In the genomic region with DNA sequence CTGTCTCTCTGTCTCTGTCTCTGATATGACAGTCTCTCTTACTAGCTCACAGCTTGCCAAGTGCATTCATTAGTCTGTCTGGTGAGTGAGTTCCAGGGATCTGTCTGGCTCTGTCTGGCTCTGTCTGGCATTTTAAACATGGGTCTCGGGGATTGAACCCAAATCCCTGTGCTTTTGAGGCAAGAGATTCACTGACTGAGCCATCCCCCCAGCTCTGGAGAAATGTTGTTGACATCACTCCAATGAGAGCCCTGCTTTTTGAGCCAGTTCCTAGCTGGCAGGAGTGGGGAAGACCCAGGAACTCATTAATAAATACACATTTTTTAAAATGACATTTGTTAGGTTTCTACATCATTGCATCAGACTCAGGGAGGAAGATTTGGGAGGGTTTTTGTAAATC, we compare ENCODE assay signal across 16 mouse cellular contexts.
DNase-seq lines count a peak whose midpoint lies in the region; ATAC-seq and TF ChIP-seq lines count a peak whose summit lies in the region.
"Had no signal": no experiment of that assay in that cellular context is flagged by ENCODE, and none has a peak within 500 bp of the region (broad histone marks: within the 10 kb centered on the region; RNA-seq: fewer than 3 reads in every experiment).

No protein-coding gene starts in this region.

- H3K36me3 ChIP-seq in forebrain, embryonic 15.5 days, result no peaks in the 10 kb centered on the region
- no peaks in the 10 kb centered on the region for H3K36me3 ChIP-seq in forebrain, embryonic 13.5 days (ENCODE audit: poor library complexity, severe bottlenecking)
- H3K36me3 ChIP-seq in forebrain, postnatal 0 days (ENCODE audit: insufficient read depth), result no peaks in the 10 kb centered on the region
- H3K36me3 ChIP-seq in forebrain, embryonic 10.5 days (replicated peaks), result no peaks in the 10 kb centered on the region
- H3K36me3 ChIP-seq: embryonic facial prominence, embryonic 10.5 days; embryonic facial prominence, embryonic 12.5 days had no signal

- H3K27ac ChIP-seq in forebrain, embryonic 15.5 days (replicated peaks), result peak overlapping the region; percentile 75
- H3K27ac ChIP-seq in forebrain, embryonic 13.5 days, result no peak overlapping the region
- H3K27ac ChIP-seq in forebrain, postnatal 0 days (ENCODE audit: low read depth, low read length), result no peak overlapping the region
- H3K27ac ChIP-seq in forebrain, embryonic 10.5 days, result no peak overlapping the region
- H3K27ac ChIP-seq: embryonic facial prominence, embryonic 10.5 days; embryonic facial prominence, embryonic 12.5 days had no signal

- no peak for TF ChIP-seq POLR2A in brain, embryonic 14.5 days (IDR thresholded peaks at IDR 0.05; ENCODE audit: borderline replicate concordance, extremely low read depth, insufficient read depth, insufficient read length, poor library complexity, severe bottlenecking)

- no peak for TF ChIP-seq CTCF in forebrain, postnatal 0 days (IDR thresholded peaks at IDR 0.05; ENCODE audit: low read depth)
- TF ChIP-seq CTCF in brain, embryonic 14.5 days (IDR thresholded peaks at IDR 0.05; ENCODE audit: borderline replicate concordance, extremely low read depth, insufficient read depth, insufficient read length), result no peak

- peak; percentile 63 for ATAC-seq in forebrain, embryonic 15.5 days (replicated peaks)
- no peak; the same call in 1 of the 2 replicates for ATAC-seq in forebrain, embryonic 13.5 days
- peak; percentile 64 for ATAC-seq in forebrain, postnatal 0 days
- ATAC-seq in megakaryocyte-erythroid progenitor cell, adult 5-6 weeks (replicated peaks; ENCODE audit: low FRiP score, low TSS enrichment, poor library complexity, severe bottlenecking), result no peak

- no peaks in the 10 kb centered on the region; the same call in 1 of the 2 replicates for H3K4me1 ChIP-seq in forebrain, embryonic 15.5 days
- no peaks in the 10 kb centered on the region for H3K4me1 ChIP-seq in forebrain, embryonic 13.5 days
- no peaks in the 10 kb centered on the region for H3K4me1 ChIP-seq in forebrain, postnatal 0 days (ENCODE audit: insufficient read depth)
- H3K4me1 ChIP-seq in forebrain, embryonic 10.5 days, result no peaks in the 10 kb centered on the region
- H3K4me1 ChIP-seq: embryonic facial prominence, embryonic 10.5 days; embryonic facial prominence, embryonic 12.5 days had no signal

- H3K4me3 ChIP-seq in forebrain, embryonic 15.5 days, result no peak overlapping the region
- H3K4me3 ChIP-seq in forebrain, embryonic 13.5 days, result no peak overlapping the region
- no peak overlapping the region for H3K4me3 ChIP-seq in forebrain, postnatal 0 days (ENCODE audit: low read depth, low read length)
- H3K4me3 ChIP-seq in forebrain, embryonic 10.5 days, result no peak overlapping the region
- H3K4me3 ChIP-seq: embryonic facial prominence, embryonic 10.5 days; embryonic facial prominence, embryonic 12.5 days had no signal

- H3K9me3 ChIP-seq in forebrain, embryonic 15.5 days, result no peaks in the 10 kb centered on the region
- H3K9me3 ChIP-seq in forebrain, embryonic 13.5 days (replicated peaks), result no peaks in the 10 kb centered on the region
- no peaks in the 10 kb centered on the region for H3K9me3 ChIP-seq in forebrain, postnatal 0 days (ENCODE audit: low read length)
- no peaks in the 10 kb centered on the region for H3K9me3 ChIP-seq in forebrain, embryonic 10.5 days
- H3K9me3 ChIP-seq: embryonic facial prominence, embryonic 10.5 days; embryonic facial prominence, embryonic 12.5 days had no signal

- H3K4me2 ChIP-seq in forebrain, embryonic 15.5 days (replicated peaks), result no peak overlapping the region
- no peak overlapping the region for H3K4me2 ChIP-seq in forebrain, embryonic 13.5 days
- no peak overlapping the region for H3K4me2 ChIP-seq in forebrain, postnatal 0 days (ENCODE audit: low read depth)
- H3K4me2 ChIP-seq: embryonic facial prominence, embryonic 12.5 days had no signal

- H3K27me3 ChIP-seq in forebrain, embryonic 15.5 days, result no peaks in the 10 kb centered on the region
- no peaks in the 10 kb centered on the region for H3K27me3 ChIP-seq in forebrain, embryonic 13.5 days
- no peaks in the 10 kb centered on the region for H3K27me3 ChIP-seq in forebrain, postnatal 0 days (ENCODE audit: insufficient read depth, low read length)
- no peaks in the 10 kb centered on the region for H3K27me3 ChIP-seq in forebrain, embryonic 10.5 days (ENCODE audit: poor library complexity, severe bottlenecking)
- H3K27me3 ChIP-seq: embryonic facial prominence, embryonic 12.5 days had no signal

- H3K9ac ChIP-seq in forebrain, embryonic 15.5 days (replicated peaks), result no peak overlapping the region
- H3K9ac ChIP-seq in forebrain, embryonic 13.5 days, result no peak overlapping the region
- no peak overlapping the region for H3K9ac ChIP-seq in forebrain, postnatal 0 days
- H3K9ac ChIP-seq: embryonic facial prominence, embryonic 12.5 days had no signal

- DNase-seq in forebrain, postnatal 0 days, result peak; percentile 57
- no peak for DNase-seq in forebrain, embryonic 10.5 days (ENCODE audit: extremely low spot score, low spot score)
- DNase-seq in brain, embryonic 14.5 days (ENCODE audit: low read depth), result peak; percentile 66
- DNase-seq: adrenal gland, adult 2 months; adrenal gland, postnatal 10 days; adrenal gland, postnatal 25 days; cerebellum, adult 11-12 months; cerebellum, adult 2 months; cerebellum, adult 9-10 months; cerebellum, postnatal 10 days; cerebellum, postnatal 25 days had no signal

- 67% methylated on average over 1 of the region's 1 CpGs for WGBS in forebrain, embryonic 15.5 days
- 84% methylated on average over 1 of the region's 1 CpGs for WGBS in forebrain, embryonic 13.5 days
- WGBS in forebrain, postnatal 0 days, result 44% methylated on average over 1 of the region's 1 CpGs
- WGBS in forebrain, embryonic 10.5 days, result 76% methylated on average over 1 of the region's 1 CpGs

Comparison
In these comparisons a context has a peak if more than half of its experiments do, and no peak if none do; other contexts are left out.
1. ATAC-seq: peak in forebrain, embryonic 15.5 days (single experiment) and forebrain, postnatal 0 days (single experiment); none in forebrain, embryonic 13.5 days (single experiment) and megakaryocyte-erythroid progenitor cell, adult 5-6 weeks (single experiment).